18 mouse cellular contexts compared by ENCODE assay signal in the genomic region with DNA sequence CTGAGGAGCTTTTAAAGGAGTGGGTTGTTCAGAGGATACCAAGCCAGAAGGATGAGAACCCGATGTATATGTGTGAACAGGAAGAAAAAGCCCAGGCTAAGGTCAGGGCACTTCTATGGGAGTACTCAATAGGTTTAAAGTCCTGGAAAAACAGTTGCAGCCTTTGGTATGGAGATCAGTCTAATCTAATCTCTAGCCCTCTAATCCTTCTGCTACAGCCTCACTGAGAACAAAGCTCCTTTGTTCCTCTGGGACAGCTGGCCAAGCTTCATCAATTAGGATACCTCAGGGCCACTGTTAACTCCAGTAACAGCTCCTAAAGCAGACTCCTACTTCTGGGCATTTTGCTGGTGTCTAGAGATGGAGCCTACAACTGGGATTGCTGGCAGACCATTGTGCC.
A peak's percentile ranks its signal among the peaks of the same experiment; 100 is the strongest.
DNase-seq lines count a peak whose midpoint lies in the region; ATAC-seq lines count a peak whose summit lies in the region.
"Had no signal": no experiment of that assay in that cellular context is flagged by ENCODE, and none has a peak within 500 bp of the region (broad histone marks: within the 10 kb centered on the region; RNA-seq: fewer than 3 reads in every experiment).

No protein-coding gene starts in this region.

- 19% methylated on average over 1 of the region's 1 CpGs for WGBS in embryonic facial prominence, embryonic 14.5 days
- WGBS in embryonic facial prominence, embryonic 10.5 days: 13% methylated on average over 1 of the region's 1 CpGs

- no peak for ATAC-seq in embryonic facial prominence, embryonic 14.5 days (ENCODE audit: low read depth)

- H3K4me3 ChIP-seq in embryonic facial prominence, embryonic 14.5 days (ENCODE audit: low read depth, low read length): no peak overlapping the region
- H3K4me3 ChIP-seq in embryonic facial prominence, embryonic 10.5 days: no peak overlapping the region
- H3K4me3 ChIP-seq: forebrain, embryonic 10.5 days; heart, embryonic 10.5 days; lung, embryonic 15.5 days had no signal

- no peak overlapping the region for H3K9ac ChIP-seq in embryonic facial prominence, embryonic 14.5 days (ENCODE audit: low read depth, low read length)
- H3K9ac ChIP-seq: hindbrain, embryonic 14.5 days; liver, embryonic 14.5 days; lung, embryonic 15.5 days had no signal

- H3K4me2 ChIP-seq in embryonic facial prominence, embryonic 14.5 days (ENCODE audit: low read depth, low read length): no peak overlapping the region
- H3K4me2 ChIP-seq: hindbrain, embryonic 14.5 days; lung, embryonic 15.5 days had no signal

- no peaks in the 10 kb centered on the region for H3K27me3 ChIP-seq in embryonic facial prominence, embryonic 14.5 days (replicated peaks; ENCODE audit: control insufficient read depth, insufficient read depth, low read length)
- H3K27me3 ChIP-seq in embryonic facial prominence, embryonic 10.5 days (replicated peaks; ENCODE audit: low read depth, poor library complexity, severe bottlenecking): no peaks in the 10 kb centered on the region
- H3K27me3 ChIP-seq: lung, embryonic 15.5 days had no signal

- peak; percentile 10 for DNase-seq in embryonic facial prominence, embryonic 14.5 days (ENCODE audit: low spot score)
- DNase-seq in embryonic facial prominence, embryonic 10.5 days (ENCODE audit: low spot score): no peak
- DNase-seq in ES-CJ7 (ENCODE audit: low read depth, low spot score): peak; percentile 20
- DNase-seq in embryo, embryonic 11 days: peak; percentile 1
- peak; percentile 5 for DNase-seq in retina, postnatal 7 days (ENCODE audit: low read depth, low spot score)
- DNase-seq in urinary bladder, adult 18-20 months (ENCODE audit: low spot score in 2 of 2): no peak
- no peak for DNase-seq in urinary bladder, postnatal 25 days (ENCODE audit: low spot score)
- DNase-seq: cerebellum, adult 9-10 months; heart, postnatal 14 days; kidney, adult 11 months; layer of hippocampus, postnatal 36 days; lung, postnatal 4 days; right cerebral cortex, adult 18-20 months had no signal

- no peaks in the 10 kb centered on the region for H3K9me3 ChIP-seq in embryonic facial prominence, embryonic 14.5 days (ENCODE audit: control insufficient read depth, low read length)
- no peaks in the 10 kb centered on the region for H3K9me3 ChIP-seq in embryonic facial prominence, embryonic 10.5 days
- H3K9me3 ChIP-seq: forebrain, embryonic 10.5 days; heart, embryonic 10.5 days; lung, embryonic 15.5 days had no signal

- H3K4me1 ChIP-seq in embryonic facial prominence, embryonic 14.5 days (ENCODE audit: control insufficient read depth, insufficient read depth, low read length): no peaks in the 10 kb centered on the region
- H3K4me1 ChIP-seq in embryonic facial prominence, embryonic 10.5 days: no peaks in the 10 kb centered on the region
- H3K4me1 ChIP-seq: forebrain, embryonic 10.5 days; heart, embryonic 10.5 days; lung, embryonic 15.5 days had no signal

- no peak overlapping the region for H3K27ac ChIP-seq in embryonic facial prominence, embryonic 14.5 days (replicated peaks; ENCODE audit: low read depth, low read length)
- H3K27ac ChIP-seq in embryonic facial prominence, embryonic 10.5 days (replicated peaks): no peak overlapping the region
- H3K27ac ChIP-seq: forebrain, embryonic 10.5 days; heart, embryonic 10.5 days; hindbrain, embryonic 14.5 days; liver, embryonic 14.5 days; lung, embryonic 15.5 days had no signal

- no peaks in the 10 kb centered on the region for H3K36me3 ChIP-seq in embryonic facial prominence, embryonic 14.5 days (ENCODE audit: control insufficient read depth, insufficient read depth, low read length)
- H3K36me3 ChIP-seq in embryonic facial prominence, embryonic 10.5 days (replicated peaks): no peaks in the 10 kb centered on the region
- H3K36me3 ChIP-seq: forebrain, embryonic 10.5 days; heart, embryonic 10.5 days; lung, embryonic 15.5 days had no signal

Comparison
In these comparisons a context has a peak if more than half of its experiments do, and no peak if none do; other contexts are left out.
1. DNase-seq: peak in embryonic facial prominence, embryonic 14.5 days (single experiment), ES-CJ7 (single experiment), embryo, embryonic 11 days (single experiment) and retina, postnatal 7 days (single experiment); none in embryonic facial prominence, embryonic 10.5 days (single experiment), urinary bladder, adult 18-20 months (0 of 2) and urinary bladder, postnatal 25 days (single experiment).